In the genomic region with DNA sequence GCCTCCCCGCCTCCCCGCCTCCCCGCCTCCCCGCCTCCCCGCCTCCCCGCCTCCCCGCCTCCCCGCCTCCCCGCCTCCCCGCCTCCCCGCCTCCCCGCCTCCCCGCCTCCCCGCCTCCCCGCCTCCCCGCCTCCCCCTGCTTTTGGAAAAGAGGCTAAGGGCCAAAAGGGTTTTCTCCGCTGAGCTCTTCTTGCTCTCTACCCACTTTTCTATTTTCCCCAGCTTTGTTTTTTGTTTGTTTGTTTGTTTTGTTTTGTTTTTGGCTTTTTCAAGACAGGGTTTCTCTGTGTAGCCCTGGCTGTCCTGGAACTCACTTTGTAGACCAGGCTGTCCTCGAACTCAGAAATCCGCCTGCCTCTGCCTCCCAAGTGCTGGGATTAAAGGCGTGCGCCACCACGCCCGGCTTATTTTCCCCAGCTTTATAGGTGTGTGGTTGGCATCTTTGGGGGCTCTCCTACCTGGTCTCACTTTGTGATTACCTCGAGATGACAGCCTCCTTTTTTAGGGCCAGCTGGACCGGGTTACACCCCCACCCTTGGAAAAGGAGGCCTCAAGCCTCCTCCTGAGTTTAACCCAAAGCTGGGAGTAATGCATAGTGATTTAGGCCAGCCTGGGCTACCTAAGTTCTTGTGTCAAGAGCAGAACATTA, we compare ENCODE assay signal across 8 mouse cellular contexts. TPM values are rescaled to one million over a fixed set of nuclear protein-coding genes. Genes with fewer than 3 reads are reported as not detected.
DNase-seq lines count a peak whose midpoint lies in the region; ATAC-seq lines count a peak whose summit lies in the region.
"Not testable (repeated sequence)": the region's sequence is repeated elsewhere in the genome, so short reads cannot be mapped to it uniquely, and the experiment has no call there.

No protein-coding gene starts in this region.

- not testable (repeated sequence) for H3K4me1 ChIP-seq in brown adipose tissue, adult 24 weeks (ENCODE audit: control insufficient read depth, insufficient read depth, insufficient read length, low read length); embryonic facial prominence, embryonic 14.5 days (ENCODE audit: control insufficient read depth, insufficient read depth, low read length); heart, embryonic 12.5 days (replicated peaks); intestine, embryonic 16.5 days (ENCODE audit: control insufficient read depth, insufficient read depth, low read length); liver, embryonic 11.5 days (replicated peaks; ENCODE audit: control insufficient read depth, insufficient read depth, low read length); stomach, embryonic 14.5 days (ENCODE audit: control insufficient read depth, insufficient read depth, low read length)
- H3K4me1 ChIP-seq in midbrain, embryonic 13.5 days (replicated peaks) = peaks cover 15% of the 10 kb centered on the region

- H3K4me2 ChIP-seq in embryonic facial prominence, embryonic 14.5 days (ENCODE audit: low read depth, low read length) = 0 out of 2 replicates have a peak overlapping the region, but pooled peaks have one; percentile 12
- 0 out of 2 replicates have a peak overlapping the region, but pooled peaks have one; percentile 16 for H3K4me2 ChIP-seq in heart, embryonic 12.5 days
- H3K4me2 ChIP-seq in intestine, embryonic 16.5 days (ENCODE audit: low read depth, low read length); liver, embryonic 11.5 days; midbrain, embryonic 13.5 days (replicated peaks); stomach, embryonic 14.5 days (replicated peaks; ENCODE audit: low read depth, low read length): not testable (repeated sequence)

- not testable (repeated sequence) for H3K9ac ChIP-seq in embryonic facial prominence, embryonic 14.5 days (ENCODE audit: low read depth, low read length); heart, embryonic 12.5 days; intestine, embryonic 16.5 days (ENCODE audit: low read depth, low read length); liver, embryonic 11.5 days (ENCODE audit: low read depth, low read length); midbrain, embryonic 13.5 days (replicated peaks); stomach, embryonic 14.5 days (replicated peaks; ENCODE audit: low read depth, low read length)

- not testable (repeated sequence) for H3K9me3 ChIP-seq in embryonic facial prominence, embryonic 14.5 days (ENCODE audit: control insufficient read depth, low read length); heart, embryonic 12.5 days (replicated peaks); intestine, embryonic 16.5 days (ENCODE audit: control insufficient read depth, low read length); liver, embryonic 11.5 days (ENCODE audit: control insufficient read depth, low read length); midbrain, embryonic 13.5 days; stomach, embryonic 14.5 days (ENCODE audit: control insufficient read depth, low read depth, low read length)

- ATAC-seq in embryonic facial prominence, embryonic 14.5 days (ENCODE audit: low read depth); heart, embryonic 12.5 days (ENCODE audit: insufficient number of reproducible peaks, low FRiP score): not testable (repeated sequence)
- peak; percentile 61 for ATAC-seq in intestine, embryonic 16.5 days
- ATAC-seq in liver, embryonic 11.5 days (replicated peaks; ENCODE audit: low FRiP score) = peak; percentile 32
- peak; percentile 49 for ATAC-seq in midbrain, embryonic 13.5 days
- peak; percentile 47; the same call in 1 of the 2 replicates for ATAC-seq in stomach, embryonic 14.5 days (ENCODE audit: insufficient number of reproducible peaks, insufficient read depth, low FRiP score, low read depth)

- WGBS in embryonic facial prominence, embryonic 14.5 days = 75% methylated on average over 9 of the region's 25 CpGs
- WGBS in heart, embryonic 12.5 days = 64% methylated on average over 9 of the region's 25 CpGs
- 72% methylated on average over 9 of the region's 25 CpGs for WGBS in intestine, embryonic 16.5 days
- WGBS in liver, embryonic 11.5 days = 79% methylated on average over 8 of the region's 25 CpGs
- WGBS in midbrain, embryonic 13.5 days = 73% methylated on average over 10 of the region's 25 CpGs
- 66% methylated on average over 9 of the region's 25 CpGs for WGBS in stomach, embryonic 14.5 days

- peak; percentile 18 for DNase-seq in CD4-positive helper T cell, adult 2 months (ENCODE audit: low read depth, low spot score)
- peak; percentile 6 for DNase-seq in embryonic facial prominence, embryonic 14.5 days (ENCODE audit: low spot score)
- DNase-seq in liver, embryonic 11.5 days (ENCODE audit: low spot score) = not testable (repeated sequence)

- not testable (repeated sequence) for H3K36me3 ChIP-seq in embryonic facial prominence, embryonic 14.5 days (ENCODE audit: control insufficient read depth, insufficient read depth, low read length); heart, embryonic 12.5 days; intestine, embryonic 16.5 days (ENCODE audit: control insufficient read depth, insufficient read depth, low read length); liver, embryonic 11.5 days (ENCODE audit: control insufficient read depth, insufficient read depth, low read length); midbrain, embryonic 13.5 days; stomach, embryonic 14.5 days (ENCODE audit: control insufficient read depth, insufficient read depth, low read length)

- H3K27me3 ChIP-seq in embryonic facial prominence, embryonic 14.5 days (replicated peaks; ENCODE audit: control insufficient read depth, insufficient read depth, low read length); heart, embryonic 12.5 days (replicated peaks); intestine, embryonic 16.5 days (replicated peaks; ENCODE audit: control insufficient read depth, insufficient read depth, low read length); liver, embryonic 11.5 days (replicated peaks; ENCODE audit: control insufficient read depth, insufficient read depth, low read length); midbrain, embryonic 13.5 days; stomach, embryonic 14.5 days (ENCODE audit: control insufficient read depth, insufficient read depth, low read length): not testable (repeated sequence)

- H3K4me3 ChIP-seq in brown adipose tissue, adult 24 weeks (ENCODE audit: insufficient read depth, low read depth, low read length) = 0 out of 2 replicates have a peak overlapping the region, but pooled peaks have one; percentile 10
- H3K4me3 ChIP-seq in embryonic facial prominence, embryonic 14.5 days (ENCODE audit: low read depth, low read length); heart, embryonic 12.5 days; intestine, embryonic 16.5 days (ENCODE audit: low read length); liver, embryonic 11.5 days (ENCODE audit: low read depth, low read length); midbrain, embryonic 13.5 days (replicated peaks); stomach, embryonic 14.5 days (ENCODE audit: low read depth, low read length): not testable (repeated sequence)

- H3K27ac ChIP-seq in brown adipose tissue, adult 24 weeks (replicated peaks; ENCODE audit: low read depth, low read length) = 0 out of 2 replicates have a peak overlapping the region, but pooled peaks have one; percentile 24
- not testable (repeated sequence) for H3K27ac ChIP-seq in embryonic facial prominence, embryonic 14.5 days (replicated peaks; ENCODE audit: low read depth, low read length); heart, embryonic 12.5 days (ENCODE audit: poor library complexity, severe bottlenecking); intestine, embryonic 16.5 days (ENCODE audit: low read length); liver, embryonic 11.5 days (ENCODE audit: low read depth, low read length); midbrain, embryonic 13.5 days; stomach, embryonic 14.5 days (ENCODE audit: low read length)

RNA-seq across cellular contexts. Expression of a gene that starts 0.5 kb away (rescaled TPM):
- polyA plus RNA-seq in brown adipose tissue, adult 24 weeks (2012; ENCODE audit: insufficient read depth, insufficient read length, missing spikeins) = 135 and 150 TPM in 2 replicates
- 50.3 and 51.4 TPM in 2 replicates for polyA plus RNA-seq in embryonic facial prominence, embryonic 14.5 days (2014; fragmentation: Nextera tagmentation; extraction: Ambion mirVana)
- 30.6 and 32.4 TPM in 2 replicates for polyA plus RNA-seq in heart, embryonic 12.5 days (2016; fragmentation: Nextera tagmentation; extraction: Ambion mirVana)
- polyA plus RNA-seq in intestine, embryonic 16.5 days (2015; fragmentation: Nextera tagmentation; extraction: Ambion mirVana) = 31.3 and 35.1 TPM in 2 replicates
- 27.0 and 28.2 TPM in 2 replicates for polyA plus RNA-seq in liver, embryonic 11.5 days (2014; fragmentation: Nextera tagmentation; extraction: Ambion mirVana)
- polyA plus RNA-seq in midbrain, embryonic 13.5 days (2015; fragmentation: Nextera tagmentation; extraction: Ambion mirVana) = 29.2 and 29.4 TPM in 2 replicates
- polyA plus RNA-seq in stomach, embryonic 14.5 days (2014; fragmentation: Nextera tagmentation; extraction: Ambion mirVana) = 42.9 and 49.1 TPM in 2 replicates

RNA-seq across cellular contexts. Expression of a gene that starts 12.3 kb away (rescaled TPM):
- polyA plus RNA-seq in brown adipose tissue, adult 24 weeks (2012; ENCODE audit: insufficient read depth, insufficient read length, missing spikeins) = 43.3 and 43.7 TPM in 2 replicates
- polyA plus RNA-seq in embryonic facial prominence, embryonic 14.5 days (2014; fragmentation: Nextera tagmentation; extraction: Ambion mirVana) = 77.7 and 99.7 TPM in 2 replicates
- polyA plus RNA-seq in heart, embryonic 12.5 days (2016; fragmentation: Nextera tagmentation; extraction: Ambion mirVana) = 59.7 and 60.3 TPM in 2 replicates
- polyA plus RNA-seq in intestine, embryonic 16.5 days (2015; fragmentation: Nextera tagmentation; extraction: Ambion mirVana) = 54.7 and 69.4 TPM in 2 replicates
- polyA plus RNA-seq in liver, embryonic 11.5 days (2014; fragmentation: Nextera tagmentation; extraction: Ambion mirVana) = 73.4 and 92.3 TPM in 2 replicates
- 95.1 and 100 TPM in 2 replicates for polyA plus RNA-seq in midbrain, embryonic 13.5 days (2015; fragmentation: Nextera tagmentation; extraction: Ambion mirVana)
- 97.3 and 103 TPM in 2 replicates for polyA plus RNA-seq in stomach, embryonic 14.5 days (2014; fragmentation: Nextera tagmentation; extraction: Ambion mirVana)

RNA-seq across cellular contexts. Expression of a gene that starts 59.4 kb away (rescaled TPM):
- polyA plus RNA-seq in brown adipose tissue, adult 24 weeks (2012; ENCODE audit: insufficient read depth, insufficient read length, missing spikeins) = 24.7 and 25.5 TPM in 2 replicates
- 11.9 and 13.0 TPM in 2 replicates for polyA plus RNA-seq in embryonic facial prominence, embryonic 14.5 days (2014; fragmentation: Nextera tagmentation; extraction: Ambion mirVana)
- 10.8 and 12.1 TPM in 2 replicates for polyA plus RNA-seq in heart, embryonic 12.5 days (2016; fragmentation: Nextera tagmentation; extraction: Ambion mirVana)
- 12.1 and 13.4 TPM in 2 replicates for polyA plus RNA-seq in intestine, embryonic 16.5 days (2015; fragmentation: Nextera tagmentation; extraction: Ambion mirVana)
- 21.3 and 21.9 TPM in 2 replicates for polyA plus RNA-seq in liver, embryonic 11.5 days (2014; fragmentation: Nextera tagmentation; extraction: Ambion mirVana)
- polyA plus RNA-seq in midbrain, embryonic 13.5 days (2015; fragmentation: Nextera tagmentation; extraction: Ambion mirVana) = 15.2 and 15.9 TPM in 2 replicates
- polyA plus RNA-seq in stomach, embryonic 14.5 days (2014; fragmentation: Nextera tagmentation; extraction: Ambion mirVana) = 14.7 and 17.0 TPM in 2 replicates
